Mouse (Mus musculus) midbrain, postnatal 0 days (tissue): Measurements from ENCODE around the gene Gm14139. TPM values are rescaled to one million over a fixed set of nuclear protein-coding genes. Genes with fewer than 3 reads are reported as not detected.
"Not testable (repeated sequence)": the region's sequence is repeated elsewhere in the genome, so short reads cannot be mapped to it uniquely, and the experiment has no call there.

Source experiments
- ATAC-seq: fragments of 200-750 bp; cut with Nextera tagmentation; 2 replicates; pipeline ENCODE4 v1.8.0; 2017; ENCODE audit warnings: moderate number of reproducible peaks, mild to moderate bottlenecking, moderate TSS enrichment, moderate library complexity; ENCODE audit not compliant: low FRiP score
- DNase-seq: peaks from one replicate; pipeline ENCODE4 v3.0.0-alpha.2; 2015; ENCODE audit warnings: low spot score
- H3K27ac ChIP-seq: fragments of 300-500 bp; sonication (generic); 2 replicates; pipeline ENCODE4 v1.5.1; 2014; ENCODE audit warnings: low read depth, mild to moderate bottlenecking, low read length, mixed read lengths
- H3K27me3 ChIP-seq: fragments of 300-500 bp; sonication (generic); 2 replicates; pipeline ENCODE4 v1.6.1; 2014; ENCODE audit warnings: low read length, control low read depth, mixed read lengths; ENCODE audit not compliant: insufficient read depth
- H3K36me3 ChIP-seq: fragments of 300-500 bp; sonication (generic); 2 replicates; pipeline ENCODE4 v1.6.1; 2014; ENCODE audit warnings: low read length, control low read depth, mixed read lengths; ENCODE audit not compliant: insufficient read depth
- H3K4me1 ChIP-seq: fragments of 300-500 bp; sonication (generic); 2 replicates; pipeline ENCODE4 v1.6.1; 2014; ENCODE audit warnings: mild to moderate bottlenecking, control low read depth, antibody characterized with exemption, low read length, mixed read lengths; ENCODE audit not compliant: insufficient read depth
- H3K4me2 ChIP-seq: fragments of 300-500 bp; sonication (generic); 2 replicates; pipeline ENCODE4 v1.6.1; 2014; ENCODE audit warnings: low read depth, mild to moderate bottlenecking, low read length, mixed read lengths; ENCODE audit not compliant: poor library complexity, severe bottlenecking
- H3K4me3 ChIP-seq: fragments of 300-500 bp; sonication (generic); 2 replicates; pipeline ENCODE4 v1.5.1; 2014; ENCODE audit warnings: low read depth, mild to moderate bottlenecking, low read length, moderate library complexity
- H3K9ac ChIP-seq: fragments of 300-500 bp; sonication (generic); replicated peaks from 2 replicates; pipeline ENCODE4 v1.6.1; 2014; ENCODE audit warnings: mild to moderate bottlenecking, low read length, moderate library complexity, mixed read lengths; ENCODE audit not compliant: poor library complexity, severe bottlenecking
- H3K9me3 ChIP-seq: fragments of 300-500 bp; sonication (generic); 2 replicates; pipeline ENCODE4 v1.6.1; 2016; ENCODE audit warnings: low read length, control low read depth
- WGBS: fragments of 180-500 bp; shearing (Covaris S2); extraction: QIAGEN DNeasy Blood & Tissue Kit; methylation state at CpG from one replicate; pipeline ENCODE4 v1.1.7; 2014; 5-methylcytosine and 5-hydroxymethylcytosine counted together
- polyA plus RNA-seq: library from polyadenylated mRNA; unstranded; fragments of >200 nt; fragmentation: Nextera tagmentation; extraction: Ambion mirVana; gene quantifications from 2 replicates; pipeline ENCODE4 v1.2.1, GENCODE M21; 2015
- total RNA-seq: library from RNA; depleted of rRNA; stranded (reverse); fragments of >200 nt; gene quantifications from 2 replicates; pipeline ENCODE4 v1.2.3, GENCODE M21; 2014; rRNA removed

Gene Gm14139
- total and polyA plus RNA-seq, 2 experiments from 2014 or later: not detected

DNA sequence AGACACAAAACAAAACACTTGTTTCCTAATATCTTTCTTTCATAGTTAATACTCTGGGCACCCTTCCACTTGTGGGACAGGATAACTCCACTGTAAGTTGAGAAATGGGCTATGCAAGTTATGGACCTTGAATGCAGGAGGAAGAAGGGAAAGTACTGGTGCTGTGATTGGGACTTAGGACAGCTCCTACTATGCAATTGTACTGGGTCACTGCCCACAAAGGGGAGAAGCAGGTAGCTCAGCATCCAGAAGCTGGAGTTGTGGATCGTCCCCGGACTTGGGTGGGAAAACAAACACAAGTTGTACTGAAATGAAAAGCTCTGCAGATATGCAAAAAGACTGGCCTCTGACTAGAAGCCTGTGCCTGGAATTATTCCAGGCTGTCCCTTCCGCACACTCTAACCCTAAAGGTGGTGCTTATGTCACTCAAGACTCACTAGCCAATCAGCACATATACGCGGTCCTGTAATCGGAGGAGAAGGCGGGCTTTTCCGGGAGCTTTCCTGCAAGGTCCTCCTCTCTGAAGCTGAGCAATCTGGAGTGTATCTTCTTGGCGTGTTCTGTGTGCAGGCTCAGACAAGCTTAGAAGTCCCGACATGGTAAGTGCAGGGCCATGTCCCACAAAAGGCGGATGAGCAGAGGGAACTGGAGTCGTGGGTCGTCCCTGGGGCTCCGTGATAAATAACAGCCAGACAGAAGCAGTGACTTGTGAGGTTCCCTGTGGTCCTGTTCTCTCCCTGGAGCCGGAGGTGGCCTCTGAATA is 36.2 kb downstream of the Gm14139 start, which contains the start of gene Zfp937:
Zfp937 (plus strand) TSS at position 474 of the 763 bp plus-strand sequence.
- ATAC-seq (peak; percentile 99), DNase-seq (peak; percentile 51)
- not testable (repeated sequence) for H3K27ac ChIP-seq, H3K4me1 ChIP-seq, H3K9me3 ChIP-seq, H3K36me3 ChIP-seq, H3K27me3 ChIP-seq, H3K9ac ChIP-seq
- peak within 1 kb of the TSS; percentile 37 for H3K4me3 ChIP-seq
- WGBS: 1% methylated on average over 15 of the region's 15 CpGs
- peak within 1 kb of the TSS; percentile 39 for H3K4me2 ChIP-seq

DNA sequence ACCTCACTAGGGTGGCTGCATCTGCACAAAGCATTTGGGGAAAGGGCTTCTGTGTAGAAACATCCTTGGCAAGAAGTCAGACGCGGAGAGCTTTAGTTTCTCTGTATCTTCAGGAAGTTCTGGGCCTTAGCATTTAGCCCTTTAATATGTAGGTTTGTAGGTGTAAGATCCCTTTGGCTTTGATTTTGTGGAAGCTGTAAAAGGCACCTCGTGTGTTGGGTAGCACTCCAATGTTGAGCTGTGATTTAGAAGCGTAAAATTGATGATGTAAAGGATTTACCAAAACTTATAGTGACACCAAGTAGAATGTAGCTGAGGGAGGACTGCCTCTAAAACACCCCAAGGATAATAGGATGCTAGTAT is 36.8 kb downstream of the Gm14139 start:
- not testable (repeated sequence) for H3K9ac ChIP-seq, H3K27ac ChIP-seq
- WGBS: 2% methylated on average over 2 of the region's 4 CpGs

DNA sequence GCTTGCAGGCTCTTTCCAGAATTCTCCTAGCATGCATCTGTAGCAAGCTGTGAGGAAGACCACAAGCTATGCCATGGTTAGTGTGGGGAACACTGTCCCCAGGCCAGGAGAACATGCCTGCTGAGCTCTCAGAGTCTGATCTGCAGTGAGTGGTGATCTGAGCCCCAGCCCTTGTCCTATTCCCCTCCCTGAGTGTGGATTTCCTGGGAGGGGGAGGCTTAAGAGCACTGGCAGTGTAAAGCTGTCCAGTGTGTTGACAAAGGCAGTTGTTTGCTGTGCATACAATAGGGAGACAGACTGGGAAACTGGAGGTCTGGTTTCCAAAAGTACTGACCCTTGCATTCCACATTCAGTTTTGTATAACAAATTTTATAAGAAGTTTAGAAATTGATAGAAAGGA is 41.7 kb downstream of the Gm14139 start:
- not testable (repeated sequence) for H3K36me3 ChIP-seq, DNase-seq, H3K4me2 ChIP-seq, H3K27me3 ChIP-seq, H3K9ac ChIP-seq, ATAC-seq, H3K4me3 ChIP-seq, H3K4me1 ChIP-seq, H3K27ac ChIP-seq, H3K9me3 ChIP-seq

More for the DNA sequence above, 36.8 kb downstream of the Gm14139 start:
- not testable (repeated sequence) for H3K9me3 ChIP-seq, H3K4me1 ChIP-seq, H3K27me3 ChIP-seq, H3K36me3 ChIP-seq
- ATAC-seq (peak; percentile 55; the same call in 1 of the 2 replicates), DNase-seq (peak; percentile 1)
- Histone ChIP-seq H3K4me3 (peak overlapping the region; percentile 37), H3K4me2 (peak overlapping the region; percentile 39; the same call in 1 of the 2 replicates)

Other genes with a start within 250 kb of the Gm14139 start
- 7.0 and 8.3 TPM in 2 replicates for gene Zfp120, start 45.0 kb upstream of the Gm14139 start, total RNA-seq
- 7.1 and 7.5 TPM in 2 replicates for gene Zfp120, start 45.0 kb upstream of the Gm14139 start, polyA plus RNA-seq
- not detected in 2 replicates for gene Gm10770, start 2.1 kb upstream of the Gm14139 start, total RNA-seq
- gene Gm10770, start 2.1 kb upstream of the Gm14139 start, polyA plus RNA-seq: not detected in 2 replicates
- 3.0 and 4.3 TPM in 2 replicates for gene Zfp937, start 36.3 kb downstream of the Gm14139 start, total RNA-seq
- 6.5 and 6.7 TPM in 2 replicates for gene Zfp937, start 36.3 kb downstream of the Gm14139 start, polyA plus RNA-seq
- 1.3 and 1.5 TPM in 2 replicates for gene Gm21994, start 73.8 kb downstream of the Gm14139 start, total RNA-seq
- 2.8 and 3.0 TPM in 2 replicates for gene Gm21994, start 73.8 kb downstream of the Gm14139 start, polyA plus RNA-seq
- gene Gm14124, start 75.8 kb downstream of the Gm14139 start, total RNA-seq: 0.09 TPM in 1 of 2 replicates, not detected in the other
- gene Gm14124, start 75.8 kb downstream of the Gm14139 start, polyA plus RNA-seq: not detected in 2 replicates
- not detected in 2 replicates for gene Gm10130, start 141.9 kb downstream of the Gm14139 start, total RNA-seq
- gene Gm10130, start 141.9 kb downstream of the Gm14139 start, polyA plus RNA-seq: not detected in 2 replicates
- 11.5 and 13.0 TPM in 2 replicates for gene 3300002I08Rik, start 181.0 kb downstream of the Gm14139 start, total RNA-seq
- 10.9 and 13.5 TPM in 2 replicates for gene 3300002I08Rik, start 181.0 kb downstream of the Gm14139 start, polyA plus RNA-seq